Mouse (Mus musculus): ENCODE data around the gene Timeless. TPM values are rescaled to one million over a fixed set of nuclear protein-coding genes. Genes with fewer than 3 reads are reported as not detected.
"Not testable (repeated sequence)": the region's sequence is repeated elsewhere in the genome, so short reads cannot be mapped to it uniquely, and the experiment has no call there.

Gene Timeless
- polyA plus RNA-seq, 1 experiment from 2014 or later: 15.6 TPM

DNA sequence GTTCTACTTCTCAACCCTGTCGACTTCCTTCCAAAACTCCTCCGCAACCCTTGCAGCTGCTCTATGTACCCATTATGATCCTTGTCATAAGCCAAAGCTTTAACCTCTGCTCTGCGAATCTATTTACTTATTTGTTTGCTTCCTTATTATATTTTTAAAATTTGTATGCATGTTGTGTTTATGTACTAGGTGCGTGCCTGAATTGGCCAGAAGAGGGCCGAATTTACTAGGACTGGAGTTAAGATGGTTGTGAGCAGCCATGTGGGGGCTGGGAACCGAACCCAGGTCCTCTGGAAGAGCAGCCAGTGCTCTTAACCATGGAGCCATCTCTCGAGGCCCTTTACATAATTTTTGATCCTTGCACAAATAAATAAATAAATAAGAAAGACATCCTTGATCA, 39.0 kb downstream of the Timeless start:
- Histone ChIP-seq H3K9ac (ENCODE audit: low read depth, low read length) (peak overlapping the region; percentile 76), H3K27me3 (ENCODE audit: control insufficient read depth, insufficient read depth, low read depth, low read length) (no peaks in the 10 kb centered on the region), H3K4me3 (ENCODE audit: low read depth, low read length) (peak overlapping the region; percentile 61), H3K4me2 (ENCODE audit: low read length) (peak overlapping the region; percentile 74), H3K36me3 (ENCODE audit: control insufficient read depth, insufficient read depth, low read length) (no peaks in the 10 kb centered on the region), H3K9me3 (replicated peaks; ENCODE audit: control insufficient read depth, low read length, poor library complexity, severe bottlenecking) (no peaks in the 10 kb centered on the region), H3K27ac (ENCODE audit: low read length) (peak overlapping the region; percentile 79), H3K4me1 (ENCODE audit: control insufficient read depth, insufficient read depth, low read length) (peaks cover 3% of the 10 kb centered on the region; the same call in 1 of the 2 replicates)
- 39% methylated on average over 7 of the region's 7 CpGs for WGBS
- ATAC-seq: peak; percentile 15; the same call in 1 of the 2 replicates

DNA sequence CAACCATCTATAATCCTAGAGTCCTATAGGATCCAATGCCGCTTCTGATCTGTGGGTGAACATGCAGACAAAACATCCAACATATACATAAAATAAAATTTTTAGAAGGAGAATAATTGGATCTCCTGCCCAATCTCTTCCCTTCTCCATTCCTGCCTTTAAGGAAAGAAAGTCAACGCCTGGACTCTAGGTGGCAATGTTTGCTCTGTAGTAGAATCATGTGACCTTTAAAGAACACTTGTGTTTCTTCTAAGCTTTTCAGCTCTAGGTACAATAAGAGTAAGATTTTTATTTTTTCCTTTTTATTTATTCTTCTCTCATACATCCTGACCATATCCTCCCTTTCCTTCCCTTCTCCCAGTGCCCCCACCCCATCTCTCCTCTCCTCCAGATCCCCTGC, 40.0 kb downstream of the Timeless start:
- Histone ChIP-seq H3K4me3 (ENCODE audit: low read depth, low read length) (no peak overlapping the region), H3K27ac (ENCODE audit: low read length) (no peak overlapping the region), H3K9ac (ENCODE audit: low read depth, low read length) (no peak overlapping the region), H3K4me1 (ENCODE audit: control insufficient read depth, insufficient read depth, low read length) (peaks cover 3% of the 10 kb centered on the region; the same call in 1 of the 2 replicates), H3K4me2 (ENCODE audit: low read length) (no peak overlapping the region), H3K9me3 (replicated peaks; ENCODE audit: control insufficient read depth, low read length, poor library complexity, severe bottlenecking) (no peaks in the 10 kb centered on the region), H3K27me3 (ENCODE audit: control insufficient read depth, insufficient read depth, low read depth, low read length) (no peaks in the 10 kb centered on the region), H3K36me3 (ENCODE audit: control insufficient read depth, insufficient read depth, low read length) (no peaks in the 10 kb centered on the region; the same call in 1 of the 2 replicates)
- ATAC-seq: no peak
- WGBS: 66% methylated on average over 2 of the region's 2 CpGs

DNA sequence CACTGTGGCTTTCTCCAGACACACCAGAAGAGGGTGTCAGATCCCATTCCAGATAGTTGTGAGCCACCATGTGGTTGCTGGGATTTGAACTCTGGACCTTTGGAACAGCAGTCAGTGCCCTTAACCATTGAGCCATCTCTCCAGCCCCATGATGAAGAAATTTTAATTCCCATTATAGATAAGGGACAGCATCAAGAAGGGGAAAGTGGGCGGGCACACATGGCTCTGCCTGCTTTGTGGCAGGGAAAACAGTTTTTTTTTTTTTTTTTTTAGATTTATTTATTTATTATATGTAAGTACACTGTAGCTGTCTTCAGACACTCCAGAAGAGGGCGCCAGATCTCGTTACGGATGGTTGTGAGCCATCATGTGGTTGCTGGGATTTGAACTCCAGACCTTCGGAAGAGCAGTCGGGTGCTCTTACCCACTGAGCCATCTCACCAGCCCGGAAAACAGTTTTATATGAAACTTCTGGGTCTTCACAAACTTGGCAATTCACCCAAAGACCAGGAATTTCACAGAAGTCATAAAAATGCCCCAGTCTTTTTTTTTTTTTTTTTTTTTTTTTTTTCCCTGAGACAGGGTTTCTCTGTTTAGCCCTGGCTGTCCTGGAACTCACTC, 41.1 kb downstream of the Timeless start:
- H3K9ac ChIP-seq (ENCODE audit: low read depth, low read length); H3K9me3 ChIP-seq (replicated peaks; ENCODE audit: control insufficient read depth, low read length, poor library complexity, severe bottlenecking); H3K4me1 ChIP-seq (ENCODE audit: control insufficient read depth, insufficient read depth, low read length); ATAC-seq; H3K4me3 ChIP-seq (ENCODE audit: low read depth, low read length); H3K4me2 ChIP-seq (ENCODE audit: low read length); H3K36me3 ChIP-seq (ENCODE audit: control insufficient read depth, insufficient read depth, low read length); H3K27me3 ChIP-seq (ENCODE audit: control insufficient read depth, insufficient read depth, low read depth, low read length); H3K27ac ChIP-seq (ENCODE audit: low read length): not testable (repeated sequence)
- over 99% methylated on average over 4 of the region's 7 CpGs for WGBS

DNA sequence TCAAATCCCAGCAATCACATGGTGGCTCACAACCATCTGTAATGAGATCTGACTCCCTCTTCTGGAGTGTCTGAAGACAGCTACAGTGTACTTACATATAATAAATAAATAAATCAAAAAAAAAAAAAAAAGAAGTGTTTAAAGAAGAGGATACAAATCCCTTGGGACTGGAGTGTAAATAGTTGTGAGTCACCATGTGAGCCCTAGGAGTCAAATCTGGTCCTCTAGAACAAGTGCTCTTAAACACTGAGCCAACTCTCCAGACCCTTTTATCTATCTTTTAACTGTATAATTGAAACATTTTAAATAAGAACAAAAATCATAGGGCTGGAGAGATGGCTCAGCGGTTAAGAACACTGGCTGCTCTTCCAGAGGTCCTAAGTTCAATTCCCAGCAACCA, 43.5 kb downstream of the Timeless start:
- not testable (repeated sequence) for ATAC-seq; H3K27ac ChIP-seq (ENCODE audit: low read length); H3K36me3 ChIP-seq (ENCODE audit: control insufficient read depth, insufficient read depth, low read length); H3K9ac ChIP-seq (ENCODE audit: low read depth, low read length); H3K4me2 ChIP-seq (ENCODE audit: low read length); H3K4me3 ChIP-seq (ENCODE audit: low read depth, low read length); H3K4me1 ChIP-seq (ENCODE audit: control insufficient read depth, insufficient read depth, low read length); H3K27me3 ChIP-seq (ENCODE audit: control insufficient read depth, insufficient read depth, low read depth, low read length); H3K9me3 ChIP-seq (replicated peaks; ENCODE audit: control insufficient read depth, low read length, poor library complexity, severe bottlenecking)
- WGBS: 100% methylated on average over 1 of the region's 1 CpGs

DNA sequence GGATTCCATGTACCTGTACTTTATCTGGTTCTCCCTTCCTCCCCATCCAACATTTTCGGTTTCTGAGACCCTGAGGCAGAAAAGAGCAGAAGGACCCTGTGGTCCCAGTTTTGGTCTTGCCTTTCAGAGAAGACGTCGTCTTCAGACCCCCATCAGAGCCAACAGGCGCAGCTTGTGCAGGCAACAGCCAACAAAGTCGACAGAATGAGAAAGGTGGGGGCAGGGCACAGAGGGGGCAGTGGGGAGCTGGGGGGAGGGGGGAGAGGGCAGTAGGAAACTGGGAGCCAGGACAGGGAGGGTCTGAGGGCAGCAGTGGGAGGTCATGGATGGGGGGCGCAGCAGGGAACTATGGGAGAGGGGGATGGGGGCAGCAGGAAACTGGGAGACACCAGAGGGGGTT, 46.3 kb downstream of the Timeless start:
- H3K9me3 ChIP-seq (replicated peaks; ENCODE audit: control insufficient read depth, low read length, poor library complexity, severe bottlenecking): no peaks in the 10 kb centered on the region
- H3K4me2 ChIP-seq (ENCODE audit: low read length): no peak overlapping the region
- H3K27me3 ChIP-seq (ENCODE audit: control insufficient read depth, insufficient read depth, low read depth, low read length): no peaks in the 10 kb centered on the region
- no peak overlapping the region for H3K9ac ChIP-seq (ENCODE audit: low read depth, low read length)
- no peak overlapping the region for H3K4me3 ChIP-seq (ENCODE audit: low read depth, low read length)
- no peak for ATAC-seq
- no peak overlapping the region for H3K27ac ChIP-seq (ENCODE audit: low read length)
- peaks cover 21% of the 10 kb centered on the region for H3K36me3 ChIP-seq (ENCODE audit: control insufficient read depth, insufficient read depth, low read length)
- H3K4me1 ChIP-seq (ENCODE audit: control insufficient read depth, insufficient read depth, low read length): no peaks in the 10 kb centered on the region
- 51% methylated on average over 5 of the region's 6 CpGs for WGBS

DNA sequence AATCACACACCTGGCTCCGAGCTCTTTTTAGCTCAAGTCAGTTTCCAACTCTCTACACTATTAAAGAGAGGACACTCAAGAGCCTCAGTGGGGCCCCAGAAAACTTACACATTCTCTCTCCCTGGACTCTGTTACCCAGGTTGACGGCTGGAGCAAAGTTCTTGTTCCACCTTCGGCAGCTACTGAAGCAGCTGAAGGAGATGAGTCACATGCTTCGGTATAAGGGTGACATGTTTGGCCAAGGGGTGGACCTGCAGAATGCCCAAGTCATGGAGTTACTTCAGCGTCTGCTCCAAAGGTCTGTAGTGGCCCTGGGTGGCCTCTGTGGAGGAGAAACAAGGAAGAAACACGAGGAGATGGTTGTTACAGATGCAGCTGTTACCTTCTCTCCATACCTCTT, 49.1 kb downstream of the Timeless start:
- Histone ChIP-seq H3K36me3 (ENCODE audit: control insufficient read depth, insufficient read depth, low read length) (peaks cover 29% of the 10 kb centered on the region), H3K27ac (ENCODE audit: low read length) (no peak overlapping the region), H3K9me3 (replicated peaks; ENCODE audit: control insufficient read depth, low read length, poor library complexity, severe bottlenecking) (no peaks in the 10 kb centered on the region)

DNA sequence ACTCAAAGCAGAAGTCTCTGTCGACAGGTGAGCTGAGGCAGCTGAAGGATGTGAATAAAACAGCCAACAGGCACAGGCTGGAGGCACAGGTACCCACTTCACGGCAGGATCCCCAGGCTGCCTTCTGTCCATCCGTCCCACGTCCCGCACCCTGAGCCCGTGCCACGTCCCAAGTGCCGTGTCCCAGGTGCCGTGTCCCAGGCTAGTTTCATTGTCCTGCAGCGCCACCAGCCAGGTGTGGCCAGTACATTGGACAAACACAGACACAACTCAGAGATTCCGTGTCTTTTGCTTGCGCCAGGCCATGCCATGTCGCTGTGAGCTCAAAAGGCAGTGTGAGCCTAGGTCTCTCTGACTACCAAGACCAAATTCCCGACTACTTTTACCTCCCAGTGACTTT, 49.8 kb downstream of the Timeless start:
- Histone ChIP-seq H3K27ac (ENCODE audit: low read length) (no peak overlapping the region), H3K27me3 (ENCODE audit: control insufficient read depth, insufficient read depth, low read depth, low read length) (no peaks in the 10 kb centered on the region), H3K9ac (ENCODE audit: low read depth, low read length) (no peak overlapping the region), H3K9me3 (replicated peaks; ENCODE audit: control insufficient read depth, low read length, poor library complexity, severe bottlenecking) (no peaks in the 10 kb centered on the region), H3K36me3 (ENCODE audit: control insufficient read depth, insufficient read depth, low read length) (peaks cover 29% of the 10 kb centered on the region), H3K4me1 (ENCODE audit: control insufficient read depth, insufficient read depth, low read length) (no peaks in the 10 kb centered on the region), H3K4me3 (ENCODE audit: low read depth, low read length) (no peak overlapping the region), H3K4me2 (ENCODE audit: low read length) (no peak overlapping the region)
- 96% methylated on average over 14 of the region's 14 CpGs for WGBS
- ATAC-seq: no peak

More for the DNA sequence above, 49.1 kb downstream of the Timeless start:
- Histone ChIP-seq H3K27me3 (ENCODE audit: control insufficient read depth, insufficient read depth, low read depth, low read length) (no peaks in the 10 kb centered on the region), H3K4me2 (ENCODE audit: low read length) (no peak overlapping the region), H3K9ac (ENCODE audit: low read depth, low read length) (no peak overlapping the region), H3K4me3 (ENCODE audit: low read depth, low read length) (no peak overlapping the region), H3K4me1 (ENCODE audit: control insufficient read depth, insufficient read depth, low read length) (no peaks in the 10 kb centered on the region)
- 93% methylated on average over 6 of the region's 6 CpGs for WGBS
- ATAC-seq: no peak

DNA sequence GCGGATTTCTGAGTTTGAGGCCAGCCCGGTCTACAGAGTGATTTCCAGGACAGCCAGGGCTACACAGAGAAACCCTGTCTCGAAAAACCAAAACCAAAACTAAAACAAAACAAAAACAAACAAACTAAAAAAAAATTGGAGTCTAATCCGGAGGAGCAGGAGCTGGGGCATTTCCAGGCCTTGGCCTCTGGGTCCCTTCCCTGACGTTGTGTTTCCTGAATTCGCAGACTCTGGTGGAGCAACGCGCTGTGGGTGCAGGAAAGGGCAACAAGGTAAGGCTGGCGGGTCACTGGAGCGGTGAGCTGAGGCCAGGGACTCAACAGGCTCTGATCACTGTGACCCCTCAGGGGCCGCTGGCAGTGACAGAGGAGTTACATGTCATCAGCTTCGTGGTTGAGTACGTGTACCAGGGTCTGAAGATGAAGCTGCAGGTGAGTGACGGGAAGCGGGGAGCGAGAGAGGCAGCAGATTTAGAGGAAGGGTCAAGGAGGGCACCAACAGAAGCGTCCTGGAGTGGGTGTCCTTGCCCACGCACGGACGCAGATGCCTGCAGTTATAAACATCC, 51.1 kb downstream of the Timeless start:
- no peak for ATAC-seq
- no peak overlapping the region for H3K9ac ChIP-seq (ENCODE audit: low read depth, low read length)
- no peak overlapping the region for H3K27ac ChIP-seq (ENCODE audit: low read length)
- H3K4me1 ChIP-seq (ENCODE audit: control insufficient read depth, insufficient read depth, low read length): no peaks in the 10 kb centered on the region
- H3K4me2 ChIP-seq (ENCODE audit: low read length): no peak overlapping the region
- 88% methylated on average over 20 of the region's 20 CpGs for WGBS
- no peaks in the 10 kb centered on the region for H3K27me3 ChIP-seq (ENCODE audit: control insufficient read depth, insufficient read depth, low read depth, low read length)
- no peaks in the 10 kb centered on the region for H3K9me3 ChIP-seq (replicated peaks; ENCODE audit: control insufficient read depth, low read length, poor library complexity, severe bottlenecking)
- H3K4me3 ChIP-seq (ENCODE audit: low read depth, low read length): no peak overlapping the region
- peaks cover 32% of the 10 kb centered on the region for H3K36me3 ChIP-seq (ENCODE audit: control insufficient read depth, insufficient read depth, low read length)

DNA sequence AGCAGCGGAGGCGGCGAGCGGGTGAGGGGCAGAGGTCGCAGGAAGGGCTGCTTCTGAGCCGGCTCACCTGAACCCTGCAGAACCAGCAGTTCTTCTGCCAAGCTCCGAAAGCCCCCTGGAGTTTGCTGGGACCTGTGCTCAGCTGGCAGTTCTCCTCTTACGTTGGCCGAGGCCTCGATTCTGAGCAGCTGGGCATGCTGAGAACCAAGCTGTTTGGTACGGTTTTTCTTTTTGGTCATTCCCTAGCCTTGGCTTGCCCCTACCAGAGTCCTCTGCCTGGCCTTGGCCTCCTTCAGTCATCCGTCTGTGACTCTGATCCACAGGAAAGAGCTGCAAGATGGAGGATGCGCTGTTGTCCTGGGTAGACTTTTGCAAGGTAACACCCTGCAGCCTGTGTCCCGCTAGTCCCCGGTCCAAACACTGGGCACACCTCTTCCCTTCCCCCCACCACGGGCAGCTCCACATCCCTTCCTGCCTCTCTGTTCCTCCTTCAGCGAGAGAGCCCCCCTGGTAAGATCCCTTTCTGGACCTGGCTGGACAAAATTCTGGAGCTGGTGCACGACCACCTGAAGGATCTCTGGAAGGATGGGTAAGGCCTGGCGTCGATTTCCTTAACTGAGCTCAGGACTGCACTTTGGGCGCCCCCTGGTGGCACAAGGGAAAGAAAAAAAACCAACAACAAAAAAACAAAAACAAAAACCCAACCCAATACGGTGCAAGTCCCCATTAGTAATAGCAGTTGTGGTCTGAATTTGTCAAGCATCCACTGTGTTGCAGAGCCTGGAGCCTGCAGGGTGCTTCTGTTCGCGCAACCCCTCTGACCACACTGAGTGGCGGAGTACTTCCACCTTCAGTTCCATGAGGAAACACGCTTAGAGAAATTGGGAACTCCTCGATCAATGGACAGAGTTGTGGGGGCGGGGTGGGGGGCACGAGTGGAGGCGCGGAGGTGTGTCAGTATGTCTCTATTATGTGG, 52.0 kb downstream of the Timeless start:
- peaks cover 32% of the 10 kb centered on the region for H3K36me3 ChIP-seq (ENCODE audit: control insufficient read depth, insufficient read depth, low read length)
- H3K27ac ChIP-seq (ENCODE audit: low read length): no peak overlapping the region
- no peaks in the 10 kb centered on the region for H3K27me3 ChIP-seq (ENCODE audit: control insufficient read depth, insufficient read depth, low read depth, low read length)
- peak; percentile 32; the same call in 1 of the 2 replicates for ATAC-seq
- H3K4me1 ChIP-seq (ENCODE audit: control insufficient read depth, insufficient read depth, low read length): no peaks in the 10 kb centered on the region
- H3K4me3 ChIP-seq (ENCODE audit: low read depth, low read length): no peak overlapping the region
- no peaks in the 10 kb centered on the region for H3K9me3 ChIP-seq (replicated peaks; ENCODE audit: control insufficient read depth, low read length, poor library complexity, severe bottlenecking)
- no peak overlapping the region for H3K4me2 ChIP-seq (ENCODE audit: low read length)
- no peak overlapping the region for H3K9ac ChIP-seq (ENCODE audit: low read depth, low read length)
- 64% methylated on average over 31 of the region's 31 CpGs for WGBS
